Mouse (Mus musculus) MEL (cell line): ENCODE results near the gene Plxnd1.

Source experiments
- CTCF ChIP-seq, 3 experiments: IDR thresholded peaks in 2 of 3; conservative IDR thresholded peaks in 1 of 3; 2 replicates each; pipeline ENCODE4 v1.5.1; 2011 to 2012; ENCODE audit warnings: low read length in 3 of 3, low read depth in 2 of 3, mild to moderate bottlenecking in 2 of 3, improper control_type of control experiment in 1 of 3, inconsistent platforms in 1 of 3, mixed read lengths in 1 of 3, moderate library complexity in 1 of 3; ENCODE audit not compliant: control insufficient read depth in 1 of 3, insufficient read depth in 1 of 3, poor library complexity in 1 of 3, severe bottlenecking in 1 of 3
- GATA1 ChIP-seq: IDR thresholded peaks from 2 replicates; pipeline ENCODE4 v1.6.1; 2011; ENCODE audit warnings: low read depth, low read length, improper control_type of control experiment
- MAX ChIP-seq: IDR thresholded peaks from 2 replicates; pipeline ENCODE4 v1.6.1; 2011; ENCODE audit warnings: low read length, improper control_type of control experiment
- MAZ ChIP-seq: IDR thresholded peaks from 2 replicates; pipeline ENCODE4 v1.6.1; 2012; ENCODE audit warnings: low read depth, mild to moderate bottlenecking, inconsistent platforms, low read length, improper control_type of control experiment
- ZNF384 ChIP-seq: IDR thresholded peaks from 2 replicates; pipeline ENCODE4 v1.6.1; 2012; ENCODE audit warnings: low read depth, mild to moderate bottlenecking, inconsistent platforms, low read length, improper control_type of control experiment

DNA sequence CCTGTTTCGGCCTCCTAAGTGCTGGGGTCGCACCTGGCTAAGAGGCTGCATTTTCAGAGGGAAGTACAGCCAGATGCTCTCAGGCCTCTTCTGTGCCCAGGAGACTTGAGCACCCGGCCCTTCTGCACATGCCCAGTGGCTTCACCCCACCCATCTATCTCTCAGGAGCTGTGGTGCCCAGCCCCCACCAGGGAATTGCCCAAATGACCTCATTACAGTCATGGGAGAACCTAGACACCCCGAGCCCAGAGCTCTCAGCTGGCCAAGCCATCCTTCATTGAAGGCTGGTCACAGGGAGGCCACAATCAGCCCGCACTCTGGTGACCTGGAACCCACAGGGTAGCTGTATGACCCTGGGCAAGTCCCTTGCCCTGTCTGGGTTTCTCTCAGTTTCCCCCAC is 5.8 kb downstream of the Plxnd1 start:
- no peak for TF ChIP-seq CTCF (IDR thresholded peaks at IDR 0.05 in 2 of 3, conservative IDR thresholded peaks at IDR 0.05 in 1 of 3; ENCODE audit: control insufficient read depth in 1 of 3, insufficient read depth in 1 of 3, low read depth in 2 of 3, low read length in 3 of 3, poor library complexity in 1 of 3, severe bottlenecking in 1 of 3)
- TF ChIP-seq ZNF384: no peak
- no peak for TF ChIP-seq GATA1
- TF ChIP-seq MAZ: no peak
- TF ChIP-seq MAX: no peak
